Mouse (Mus musculus) liver, embryonic 15.5 days (tissue): ENCODE measurements around the gene Aldh3b3. TPM values are rescaled to one million over a fixed set of nuclear protein-coding genes. Genes with fewer than 3 reads are reported as not detected.

Source experiments
- ATAC-seq: fragments of 200-750 bp; cut with Nextera tagmentation; 2 replicates; pipeline ENCODE4 v1.8.0; 2017; ENCODE audit warnings: moderate number of reproducible peaks, mild to moderate bottlenecking, moderate library complexity; ENCODE audit not compliant: insufficient read depth
- H3K27ac ChIP-seq: fragments of 300-500 bp; sonication (generic); replicated peaks from 2 replicates; pipeline ENCODE4 v1.5.1; 2015; ENCODE audit warnings: mild to moderate bottlenecking, inconsistent platforms
- H3K27me3 ChIP-seq: fragments of 300-500 bp; sonication (generic); 2 replicates; pipeline ENCODE4 v1.6.1; 2015; ENCODE audit warnings: mild to moderate bottlenecking, inconsistent platforms
- H3K36me3 ChIP-seq: fragments of 300-500 bp; sonication (generic); replicated peaks from 2 replicates; pipeline ENCODE4 v1.6.1; 2015; ENCODE audit warnings: moderate library complexity, mild to moderate bottlenecking, inconsistent platforms
- H3K4me1 ChIP-seq: fragments of 300-500 bp; sonication (generic); replicated peaks from 2 replicates; pipeline ENCODE4 v1.6.1; 2015; ENCODE audit warnings: inconsistent platforms
- H3K4me2 ChIP-seq: fragments of 300-500 bp; sonication (generic); 2 replicates; pipeline ENCODE4 v1.6.1; 2015; ENCODE audit warnings: moderate library complexity, mild to moderate bottlenecking, inconsistent platforms
- H3K4me3 ChIP-seq: fragments of 300-500 bp; sonication (generic); replicated peaks from 2 replicates; pipeline ENCODE4 v1.5.1; 2015; ENCODE audit warnings: mild to moderate bottlenecking, inconsistent platforms
- H3K9ac ChIP-seq: fragments of 300-500 bp; sonication (generic); 2 replicates; pipeline ENCODE4 v1.6.1; 2015; ENCODE audit warnings: moderate library complexity, mild to moderate bottlenecking, inconsistent platforms
- H3K9me3 ChIP-seq: fragments of 300-500 bp; sonication (generic); replicated peaks from 2 replicates; pipeline ENCODE4 v1.6.1; 2016; ENCODE audit warnings: inconsistent platforms
- WGBS: fragments of 180-500 bp; shearing (Covaris S2); methylation state at CpG from one replicate; pipeline ENCODE4 v1.1.7; 2015; ENCODE audit warnings: mixed read lengths; ENCODE audit not compliant: insufficient replicate concordance; 5-methylcytosine and 5-hydroxymethylcytosine counted together
- polyA plus RNA-seq: library from polyadenylated mRNA; unstranded; fragments of >200 nt; fragmentation: Nextera tagmentation; extraction: Ambion mirVana; gene quantifications from 2 replicates; pipeline ENCODE4 v1.2.1, GENCODE M21; 2015

Gene Aldh3b3
- polyA plus RNA-seq, 1 experiment from 2014 or later: 0.03 TPM

GRCm38 (mm10) chr19:3925859-3926258 is 32.6 kb upstream of the Aldh3b3 start:
- Histone ChIP-seq H3K4me3 (no peak overlapping the region), H3K4me1 (peaks cover 57% of the 10 kb centered on the region), H3K27ac (no peak overlapping the region), H3K36me3 (no peaks in the 10 kb centered on the region), H3K9me3 (no peaks in the 10 kb centered on the region), H3K9ac (no peak overlapping the region), H3K4me2 (no peak overlapping the region), H3K27me3 (no peaks in the 10 kb centered on the region)
- WGBS: 73% methylated on average over 6 of the region's 6 CpGs
- ATAC-seq: no peak

- Histone ChIP-seq H3K9ac (no peak overlapping the region), H3K4me1 (peaks cover 58% of the 10 kb centered on the region), H3K4me2 (no peak overlapping the region), H3K4me3 (no peak overlapping the region), H3K36me3 (no peaks in the 10 kb centered on the region), H3K27ac (no peak overlapping the region), H3K27me3 (no peaks in the 10 kb centered on the region), H3K9me3 (no peaks in the 10 kb centered on the region)
- ATAC-seq: no peak
- WGBS: 47% methylated on average over 3 of the region's 3 CpGs
Observed at GRCm38 (mm10) chr19:3926279-3926678, 32.2 kb upstream of the Aldh3b3 start.

- H3K27ac ChIP-seq: no peak overlapping the region
Observed at GRCm38 (mm10) chr19:3926685-3927084, 31.8 kb upstream of the Aldh3b3 start.

GRCm38 (mm10) chr19:3927989-3928388 is 30.5 kb upstream of the Aldh3b3 start:
- H3K9ac ChIP-seq: no peak overlapping the region

More at GRCm38 (mm10) chr19:3926685-3927084, 31.8 kb upstream of the Aldh3b3 start:
- Histone ChIP-seq H3K9ac (no peak overlapping the region), H3K27me3 (no peaks in the 10 kb centered on the region), H3K4me2 (no peak overlapping the region), H3K4me1 (peaks cover 58% of the 10 kb centered on the region), H3K36me3 (no peaks in the 10 kb centered on the region), H3K9me3 (no peaks in the 10 kb centered on the region), H3K4me3 (no peak overlapping the region)
- WGBS: 67% methylated on average over 6 of the region's 6 CpGs
- ATAC-seq: no peak

GRCm38 (mm10) chr19:3928779-3929178 is 29.7 kb upstream of the Aldh3b3 start:
- Histone ChIP-seq H3K4me2 (0 out of 2 replicates have a peak overlapping the region, but pooled peaks have one; percentile 35), H3K4me1 (peaks cover 47% of the 10 kb centered on the region), H3K4me3 (peak overlapping the region; percentile 20), H3K36me3 (no peaks in the 10 kb centered on the region), H3K27me3 (no peaks in the 10 kb centered on the region), H3K27ac (peak overlapping the region; percentile 70; the same call in 1 of the 2 replicates), H3K9me3 (no peaks in the 10 kb centered on the region), H3K9ac (no peak overlapping the region)
- ATAC-seq: no peak
- 62% methylated on average over 4 of the region's 4 CpGs for WGBS

More at GRCm38 (mm10) chr19:3927989-3928388, 30.5 kb upstream of the Aldh3b3 start:
- 67% methylated on average over 4 of the region's 4 CpGs for WGBS
- Histone ChIP-seq H3K9me3 (no peaks in the 10 kb centered on the region), H3K4me1 (peaks cover 53% of the 10 kb centered on the region), H3K4me3 (no peak overlapping the region), H3K4me2 (no peak overlapping the region), H3K27ac (no peak overlapping the region), H3K36me3 (no peaks in the 10 kb centered on the region), H3K27me3 (no peaks in the 10 kb centered on the region)
- ATAC-seq: no peak

GRCm38 (mm10) chr19:3929211-3929941 is 29.1 kb upstream of the Aldh3b3 start, which contains the start of gene Aldh3b1:
Gene Aldh3b1 (minus strand): TSS chr19:3929808.
- Histone ChIP-seq H3K4me3 (peak within 1 kb of the TSS; percentile 20), H3K9ac (no peak within 1 kb of the TSS), H3K4me2 (peak within 1 kb of the TSS; percentile 35), H3K27me3 (0 out of 2 replicates have a peak, but pooled peaks cover 2% of the 10 kb centered on the region), H3K27ac (peak within 1 kb of the TSS; percentile 70), H3K9me3 (no peaks in the 10 kb centered on the region), H3K36me3 (no peaks in the 10 kb centered on the region), H3K4me1 (peaks cover 41% of the 10 kb centered on the region)
- 24% methylated on average over 12 of the region's 12 CpGs for WGBS
- peak; percentile 64 for ATAC-seq

GRCm38 (mm10) chr19:3930262-3931057 is 28.0 kb upstream of the Aldh3b3 start:
- H3K27ac ChIP-seq: no peak overlapping the region; the same call in 1 of the 2 replicates
- ATAC-seq: no peak
- no peak overlapping the region for H3K4me3 ChIP-seq
- H3K27me3 ChIP-seq: peaks cover 10% of the 10 kb centered on the region
- H3K9me3 ChIP-seq: no peaks in the 10 kb centered on the region
- no peak overlapping the region; the same call in 1 of the 2 replicates for H3K4me2 ChIP-seq
- no peak overlapping the region for H3K9ac ChIP-seq
- no peaks in the 10 kb centered on the region for H3K36me3 ChIP-seq
- WGBS: 72% methylated on average over 21 of the region's 21 CpGs
- H3K4me1 ChIP-seq: peaks cover 37% of the 10 kb centered on the region

- H3K9ac ChIP-seq: no peak overlapping the region
- H3K4me1 ChIP-seq: peaks cover 42% of the 10 kb centered on the region
- no peaks in the 10 kb centered on the region for H3K9me3 ChIP-seq
- ATAC-seq: no peak
- no peaks in the 10 kb centered on the region for H3K36me3 ChIP-seq
- no peak overlapping the region for H3K4me3 ChIP-seq
- H3K27me3 ChIP-seq: peaks cover 23% of the 10 kb centered on the region
- 64% methylated on average over 9 of the region's 9 CpGs for WGBS
- H3K27ac ChIP-seq: no peak overlapping the region
- no peak overlapping the region for H3K4me2 ChIP-seq
Observed at GRCm38 (mm10) chr19:3931716-3932115, 26.7 kb upstream of the Aldh3b3 start.

GRCm38 (mm10) chr19:3935032-3935895 is 23.2 kb upstream of the Aldh3b3 start, which contains the start of gene Unc93b1:
Gene Unc93b1 (plus strand): TSS chr19:3935186.
- Histone ChIP-seq H3K27me3 (peaks cover 24% of the 10 kb centered on the region), H3K4me3 (peak within 1 kb of the TSS; percentile 54), H3K27ac (peak within 1 kb of the TSS; percentile 51), H3K4me1 (peaks cover 25% of the 10 kb centered on the region), H3K9me3 (no peaks in the 10 kb centered on the region), H3K4me2 (peak within 1 kb of the TSS; percentile 76), H3K9ac (peak within 1 kb of the TSS; percentile 43), H3K36me3 (no peaks in the 10 kb centered on the region)
- ATAC-seq: peak; percentile 77
- 3% methylated on average over 42 of the region's 42 CpGs for WGBS
